Mouse (Mus musculus): ENCODE results near the gene Arhgef3. TPM values are rescaled to one million over a fixed set of nuclear protein-coding genes. Genes with fewer than 3 reads are reported as not detected.

The Arhgef3 gene
- polyA plus RNA-seq, 1 experiment from 2014 or later = 15.2 TPM

DNA sequence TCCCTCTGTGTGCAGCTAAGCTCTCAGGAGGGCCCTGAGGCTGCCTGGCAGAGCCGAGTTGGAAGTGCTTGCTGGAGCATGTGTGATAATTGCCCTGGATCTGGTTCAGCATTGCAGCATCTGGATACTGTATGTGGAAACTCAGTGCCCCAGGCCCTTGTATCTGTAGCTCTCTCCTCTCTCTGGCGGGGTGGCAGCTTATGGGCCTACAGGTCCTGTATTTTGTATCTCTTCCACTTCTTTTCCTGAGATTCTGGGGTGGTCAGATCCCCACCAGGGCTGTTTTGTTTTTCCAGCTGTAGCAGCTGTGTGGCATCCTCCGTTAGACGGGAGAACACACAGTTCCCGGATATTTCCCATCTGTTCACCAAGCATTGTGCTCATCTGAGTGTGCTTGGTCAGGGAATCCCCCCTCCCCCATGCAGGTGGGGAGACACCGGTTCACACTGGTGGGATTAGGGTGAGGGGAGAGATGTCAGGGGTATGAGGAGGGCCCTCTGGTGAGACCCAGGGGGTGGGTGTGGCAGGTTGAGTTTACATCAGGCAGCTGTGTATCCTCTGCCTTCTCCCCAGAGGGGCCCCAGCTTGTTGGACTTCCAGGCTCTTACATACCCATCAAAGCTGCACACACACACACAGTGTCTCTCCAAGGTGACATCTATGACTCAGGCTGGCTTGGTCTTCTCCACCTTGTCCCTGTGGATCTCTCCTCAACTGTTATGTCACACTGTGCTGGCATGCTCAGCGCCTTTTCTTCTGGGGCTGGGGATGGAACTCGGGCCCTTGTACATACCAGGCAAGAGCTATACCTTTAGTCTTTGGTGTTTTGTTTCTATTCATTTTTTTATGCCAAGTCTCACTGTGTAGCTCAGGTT is 30.7 kb downstream of the Arhgef3 start:
- Histone ChIP-seq H3K4me1 (peaks cover 12% of the 10 kb centered on the region; the same call in 1 of the 2 replicates), H3K4me2 (no peak overlapping the region), H3K9me3 (no peaks in the 10 kb centered on the region), H3K27me3 (replicated peaks) (no peaks in the 10 kb centered on the region), H3K4me3 (replicated peaks) (no peak overlapping the region), H3K9ac (no peak overlapping the region), H3K27ac (peak overlapping the region; percentile 67), H3K36me3 (no peaks in the 10 kb centered on the region)
- no peak for ATAC-seq (ENCODE audit: insufficient read depth, low FRiP score, low read depth)
- whole genome bisulfite sequencing = 43% methylated on average over 8 of the region's 8 CpGs

GRCm38 (mm10) chr14:27147726-27148125 is 33.0 kb downstream of the Arhgef3 start:
- 89% methylated on average over 7 of the region's 7 CpGs for WGBS
- Histone ChIP-seq H3K4me3 (replicated peaks) (no peak overlapping the region), H3K36me3 (no peaks in the 10 kb centered on the region), H3K27ac (no peak overlapping the region), H3K4me2 (no peak overlapping the region), H3K4me1 (peaks cover 20% of the 10 kb centered on the region), H3K9me3 (no peaks in the 10 kb centered on the region), H3K27me3 (replicated peaks) (no peaks in the 10 kb centered on the region), H3K9ac (no peak overlapping the region)
- no peak for ATAC-seq (ENCODE audit: insufficient read depth, low FRiP score, low read depth)

DNA sequence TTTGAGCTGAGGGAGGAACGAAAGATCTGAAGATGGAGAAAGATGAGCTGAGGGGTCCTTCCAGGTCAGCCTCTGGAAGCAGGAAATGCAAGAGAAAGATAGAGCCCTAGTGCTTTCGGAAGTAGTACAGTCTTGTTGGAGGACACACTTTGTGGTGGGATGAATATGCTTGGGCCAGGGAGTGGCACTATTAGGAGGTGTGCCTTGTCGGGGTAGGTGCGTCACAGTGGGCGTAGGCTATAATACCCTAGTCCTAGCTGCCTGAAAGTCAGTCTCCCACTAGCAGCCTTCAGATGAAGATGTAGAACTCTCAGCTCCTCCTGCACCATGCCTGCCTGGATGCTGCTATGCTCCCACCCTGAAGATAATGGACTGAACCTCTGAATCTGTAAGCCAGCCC is 34.7 kb downstream of the Arhgef3 start:
- Histone ChIP-seq H3K36me3 (no peaks in the 10 kb centered on the region), H3K27ac (no peak overlapping the region), H3K4me1 (peaks cover 20% of the 10 kb centered on the region), H3K4me2 (no peak overlapping the region), H3K9me3 (no peaks in the 10 kb centered on the region), H3K9ac (no peak overlapping the region), H3K4me3 (replicated peaks) (no peak overlapping the region), H3K27me3 (replicated peaks) (no peaks in the 10 kb centered on the region)
- ATAC-seq (ENCODE audit: insufficient read depth, low FRiP score, low read depth) = no peak
- 88% methylated on average over 5 of the region's 5 CpGs for WGBS

DNA sequence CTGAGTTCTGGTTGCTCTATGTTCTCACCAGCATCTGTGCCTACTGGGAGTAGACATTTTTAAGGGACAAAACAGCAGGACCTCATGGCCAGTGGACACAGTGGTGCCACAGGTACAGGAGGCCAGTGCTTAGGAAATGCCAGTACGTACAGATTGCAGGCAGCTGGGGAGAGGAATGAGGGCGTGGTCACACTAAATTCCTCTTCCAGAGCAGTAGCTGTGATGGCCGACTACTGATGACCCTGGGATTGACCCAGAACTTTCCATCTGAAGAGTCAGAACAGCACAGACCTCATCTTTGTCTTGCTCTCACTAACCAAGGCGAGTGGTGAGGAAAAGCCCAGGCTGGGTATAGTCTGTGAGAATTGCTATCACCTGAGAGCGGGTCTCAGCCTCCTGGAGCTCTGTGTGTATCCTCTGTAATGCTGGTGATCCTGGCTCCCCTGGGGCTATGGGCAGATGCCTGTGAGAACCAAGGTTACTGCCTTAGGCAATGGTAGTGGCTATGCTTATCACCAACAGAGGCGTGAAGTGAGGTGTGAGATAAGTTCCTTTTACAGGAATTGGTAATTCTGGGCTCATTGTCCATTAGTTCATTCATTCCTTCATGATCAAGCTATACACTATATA is 35.4 kb downstream of the Arhgef3 start:
- no peak for ATAC-seq (ENCODE audit: insufficient read depth, low FRiP score, low read depth)
- Histone ChIP-seq H3K9me3 (no peaks in the 10 kb centered on the region), H3K27ac (no peak overlapping the region), H3K4me2 (no peak overlapping the region), H3K36me3 (no peaks in the 10 kb centered on the region), H3K4me3 (replicated peaks) (no peak overlapping the region), H3K4me1 (peaks cover 15% of the 10 kb centered on the region), H3K27me3 (replicated peaks) (no peaks in the 10 kb centered on the region), H3K9ac (no peak overlapping the region)
- 55% methylated on average over 6 of the region's 6 CpGs for WGBS

GRCm38 (mm10) chr14:27151432-27151831 is 36.7 kb downstream of the Arhgef3 start:
- H3K27ac ChIP-seq = no peak overlapping the region
- no peaks in the 10 kb centered on the region for H3K36me3 ChIP-seq
- H3K9me3 ChIP-seq = no peaks in the 10 kb centered on the region
- 18% methylated on average over 8 of the region's 8 CpGs for WGBS
- H3K9ac ChIP-seq = no peak overlapping the region
- no peak overlapping the region for H3K4me2 ChIP-seq
- H3K4me3 ChIP-seq (replicated peaks) = no peak overlapping the region
- ATAC-seq (ENCODE audit: insufficient read depth, low FRiP score, low read depth) = 0 out of 2 replicates have a peak, but pooled peaks have one; percentile 45
- peaks cover 8% of the 10 kb centered on the region for H3K4me1 ChIP-seq
- H3K27me3 ChIP-seq (replicated peaks) = no peaks in the 10 kb centered on the region

GRCm38 (mm10) chr14:27155088-27155487 is 40.4 kb downstream of the Arhgef3 start:
- no peak overlapping the region for H3K4me2 ChIP-seq
- no peaks in the 10 kb centered on the region for H3K9me3 ChIP-seq
- H3K9ac ChIP-seq = no peak overlapping the region
- no peak overlapping the region for H3K27ac ChIP-seq
- H3K4me1 ChIP-seq = peaks cover 8% of the 10 kb centered on the region
- H3K27me3 ChIP-seq (replicated peaks) = no peaks in the 10 kb centered on the region
- H3K4me3 ChIP-seq (replicated peaks) = no peak overlapping the region
- H3K36me3 ChIP-seq = no peaks in the 10 kb centered on the region
- no peak for ATAC-seq (ENCODE audit: insufficient read depth, low FRiP score, low read depth)
- WGBS = 68% methylated on average over 6 of the region's 6 CpGs

DNA sequence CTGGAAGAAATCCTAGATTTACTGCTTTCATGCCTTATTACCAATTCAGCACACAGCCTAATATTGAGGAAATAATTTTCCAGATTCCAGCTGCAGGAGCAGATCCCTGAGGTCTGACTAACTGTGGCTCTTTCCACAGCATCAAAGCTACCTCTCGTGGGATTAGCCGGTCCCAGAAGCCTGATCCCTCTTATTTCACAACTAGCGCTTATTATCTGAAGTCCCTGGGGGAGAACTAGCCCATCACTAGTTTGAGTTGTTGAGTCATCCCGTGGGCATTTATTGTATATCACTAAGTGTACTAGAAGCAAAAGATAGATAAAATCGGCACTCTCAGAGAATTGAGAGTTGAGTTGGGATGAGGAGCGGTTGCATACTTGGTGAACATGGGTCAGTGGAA is 41.3 kb downstream of the Arhgef3 start:
- Histone ChIP-seq H3K9me3 (no peaks in the 10 kb centered on the region), H3K9ac (no peak overlapping the region), H3K4me3 (replicated peaks) (no peak overlapping the region), H3K27ac (no peak overlapping the region), H3K4me1 (peaks cover 7% of the 10 kb centered on the region), H3K4me2 (no peak overlapping the region), H3K36me3 (no peaks in the 10 kb centered on the region), H3K27me3 (replicated peaks) (no peaks in the 10 kb centered on the region)
- 82% methylated on average over 6 of the region's 6 CpGs for WGBS
- no peak for ATAC-seq (ENCODE audit: insufficient read depth, low FRiP score, low read depth)

DNA sequence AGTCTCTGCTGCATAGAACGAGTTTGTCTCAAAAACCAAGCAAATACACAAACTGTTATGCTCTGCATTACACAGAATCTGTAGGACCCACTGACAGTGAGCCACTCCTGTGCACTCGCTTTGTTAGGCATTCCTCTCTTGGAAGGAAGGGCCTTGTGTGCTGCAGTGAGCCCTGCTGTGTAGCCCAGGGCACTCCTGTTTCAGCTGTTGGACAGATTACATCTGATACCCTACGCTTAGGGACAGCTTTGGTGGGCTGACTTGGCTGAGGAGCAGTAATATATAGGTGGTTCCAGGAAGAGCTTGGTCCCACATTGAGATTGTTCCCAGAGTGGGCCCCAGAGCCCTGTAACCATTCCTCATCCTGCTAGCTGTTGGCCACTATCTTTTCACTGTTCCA is 43.4 kb downstream of the Arhgef3 start:
- no peak overlapping the region for H3K4me2 ChIP-seq
- no peaks in the 10 kb centered on the region for H3K9me3 ChIP-seq
- H3K9ac ChIP-seq = no peak overlapping the region
- ATAC-seq (ENCODE audit: insufficient read depth, low FRiP score, low read depth) = no peak
- H3K4me1 ChIP-seq = no peaks in the 10 kb centered on the region
- no peaks in the 10 kb centered on the region for H3K36me3 ChIP-seq
- no peak overlapping the region for H3K4me3 ChIP-seq (replicated peaks)
- 75% methylated on average over 3 of the region's 3 CpGs for WGBS
- no peak overlapping the region for H3K27ac ChIP-seq
- no peaks in the 10 kb centered on the region for H3K27me3 ChIP-seq (replicated peaks)

GRCm38 (mm10) chr14:27158782-27159181 is 44.1 kb downstream of the Arhgef3 start:
- H3K27me3 ChIP-seq (replicated peaks) = no peaks in the 10 kb centered on the region
- 56% methylated on average over 2 of the region's 2 CpGs for WGBS
- H3K27ac ChIP-seq = no peak overlapping the region
- no peaks in the 10 kb centered on the region for H3K36me3 ChIP-seq
- no peaks in the 10 kb centered on the region for H3K9me3 ChIP-seq
- ATAC-seq (ENCODE audit: insufficient read depth, low FRiP score, low read depth) = no peak
- H3K4me3 ChIP-seq (replicated peaks) = no peak overlapping the region
- no peak overlapping the region for H3K9ac ChIP-seq
- H3K4me2 ChIP-seq = no peak overlapping the region
- no peaks in the 10 kb centered on the region for H3K4me1 ChIP-seq

- no peaks in the 10 kb centered on the region for H3K4me1 ChIP-seq
- H3K9me3 ChIP-seq = no peaks in the 10 kb centered on the region
- WGBS = 89% methylated on average over 7 of the region's 7 CpGs
- no peak overlapping the region for H3K9ac ChIP-seq
- H3K4me3 ChIP-seq (replicated peaks) = no peak overlapping the region
- H3K27me3 ChIP-seq (replicated peaks) = no peaks in the 10 kb centered on the region
- no peak overlapping the region for H3K4me2 ChIP-seq
- no peak for ATAC-seq (ENCODE audit: insufficient read depth, low FRiP score, low read depth)
- no peak overlapping the region for H3K27ac ChIP-seq
- H3K36me3 ChIP-seq = no peaks in the 10 kb centered on the region
Measured at GRCm38 (mm10) chr14:27160762-27161161, 46.1 kb downstream of the Arhgef3 start.

- 82% methylated on average over 6 of the region's 6 CpGs for WGBS
- no peak for ATAC-seq (ENCODE audit: insufficient read depth, low FRiP score, low read depth)
Measured at GRCm38 (mm10) chr14:27164639-27165038, 49.9 kb downstream of the Arhgef3 start.

GRCm38 (mm10) chr14:27166751-27167150 is 52.1 kb downstream of the Arhgef3 start:
- Histone ChIP-seq H3K4me3 (replicated peaks) (no peak overlapping the region), H3K4me2 (no peak overlapping the region), H3K9ac (no peak overlapping the region), H3K27me3 (replicated peaks) (no peaks in the 10 kb centered on the region), H3K4me1 (peaks cover 5% of the 10 kb centered on the region; the same call in 1 of the 2 replicates), H3K27ac (no peak overlapping the region), H3K36me3 (no peaks in the 10 kb centered on the region), H3K9me3 (no peaks in the 10 kb centered on the region)
- WGBS = 81% methylated on average over 8 of the region's 8 CpGs
- ATAC-seq (ENCODE audit: insufficient read depth, low FRiP score, low read depth) = 0 out of 2 replicates have a peak, but pooled peaks have one; percentile 24

More at GRCm38 (mm10) chr14:27164639-27165038, 49.9 kb downstream of the Arhgef3 start:
- H3K27me3 ChIP-seq (replicated peaks) = no peaks in the 10 kb centered on the region
- H3K4me2 ChIP-seq = no peak overlapping the region
- no peak overlapping the region for H3K27ac ChIP-seq
- H3K9ac ChIP-seq = no peak overlapping the region
- no peaks in the 10 kb centered on the region for H3K4me1 ChIP-seq
- no peaks in the 10 kb centered on the region for H3K36me3 ChIP-seq
- no peaks in the 10 kb centered on the region for H3K9me3 ChIP-seq
- H3K4me3 ChIP-seq (replicated peaks) = no peak overlapping the region

Measured in stomach, embryonic 15.5 days (tissue).